Mouse (Mus musculus) heart, postnatal 0 days (tissue): ENCODE measurements at regions not wholly inside any gene's neighbourhood (a gene's known extent, or its start where the extent isn't known, plus 50 kb on each side); places are given as distances from the start of the nearest gene placed in this dataset.

Experiments
- ATAC-seq: fragments of 200-750 bp; cut with Nextera tagmentation; 2 replicates; pipeline ENCODE4 v1.8.0; 2017; ENCODE audit warnings: low read depth, moderate number of reproducible peaks, moderate library complexity; ENCODE audit not compliant: insufficient read depth
- DNase-seq: peaks from one replicate; pipeline ENCODE4 v3.0.0-alpha.2; 2016; ENCODE audit warnings: low spot score
- H3K27ac ChIP-seq: fragments of 300-500 bp; sonication (generic); 2 replicates; pipeline ENCODE4 v1.5.1; 2014; ENCODE audit warnings: low read depth, mild to moderate bottlenecking
- H3K27me3 ChIP-seq: fragments of 300-500 bp; sonication (generic); 2 replicates; pipeline ENCODE4 v1.6.1; 2014; ENCODE audit warnings: low read length, mixed read lengths; ENCODE audit not compliant: control insufficient read depth, insufficient read depth
- H3K36me3 ChIP-seq: fragments of 300-500 bp; sonication (generic); replicated peaks from 2 replicates; pipeline ENCODE4 v1.6.1; 2014; ENCODE audit warnings: low read length, mixed read lengths; ENCODE audit not compliant: control insufficient read depth, insufficient read depth
- H3K4me1 ChIP-seq: fragments of 300-500 bp; sonication (generic); 2 replicates; pipeline ENCODE4 v1.6.1; 2014; ENCODE audit warnings: antibody characterized with exemption; ENCODE audit not compliant: control insufficient read depth, insufficient read depth
- H3K4me2 ChIP-seq: fragments of 300-500 bp; sonication (generic); 2 replicates; pipeline ENCODE4 v1.6.1; 2014; ENCODE audit warnings: low read depth, mild to moderate bottlenecking, low read length, moderate library complexity
- H3K4me3 ChIP-seq: fragments of 300-500 bp; sonication (generic); 2 replicates; pipeline ENCODE4 v1.5.1; 2014; ENCODE audit warnings: low read depth, low read length
- H3K9ac ChIP-seq: fragments of 300-500 bp; sonication (generic); replicated peaks from 2 replicates; pipeline ENCODE4 v1.6.1; 2014; ENCODE audit warnings: low read depth, low read length, mixed read lengths
- H3K9me3 ChIP-seq: fragments of 300-500 bp; sonication (generic); replicated peaks from 2 replicates; pipeline ENCODE4 v1.6.1; 2016; ENCODE audit warnings: low read length; ENCODE audit not compliant: control insufficient read depth
- CTCF ChIP-seq: IDR thresholded peaks from 2 replicates; pipeline ENCODE4 v1.5.1; 2016; ENCODE audit warnings: antibody characterized with exemption, control low read depth, low read depth
- EP300 ChIP-seq: IDR thresholded peaks from 2 replicates; pipeline ENCODE4 v1.6.1; 2016; ENCODE audit warnings: antibody characterized with exemption, low read depth
- WGBS: fragments of 180-500 bp; shearing (Covaris S2); extraction: QIAGEN DNeasy Blood & Tissue Kit; methylation state at CpG from one replicate; pipeline ENCODE4 v1.1.7; 2014; 5-methylcytosine and 5-hydroxymethylcytosine counted together

- WGBS, result 76% methylated on average over 12 of the region's 12 CpGs
- Histone ChIP-seq H3K4me3 (no peak overlapping the region), H3K9me3 (no peaks in the 10 kb centered on the region), H3K36me3 (no peaks in the 10 kb centered on the region), H3K4me2 (no peak overlapping the region), H3K4me1 (peaks cover 7% of the 10 kb centered on the region; the same call in 1 of the 2 replicates), H3K27me3 (no peaks in the 10 kb centered on the region), H3K27ac (no peak overlapping the region), H3K9ac (no peak overlapping the region)
- TF ChIP-seq EP300 (no peak), CTCF (no peak)
- no peak for DNase-seq
- no peak for ATAC-seq
Measured at GRCm38 (mm10) chr11:63704995-63705580, 217.0 kb downstream of the Hs3st3b1 start.

- no peak overlapping the region for H3K4me3 ChIP-seq
- H3K4me2 ChIP-seq, result no peak overlapping the region
- no peaks in the 10 kb centered on the region for H3K9me3 ChIP-seq
- WGBS, result 76% methylated on average over 8 of the region's 8 CpGs
- H3K4me1 ChIP-seq, result peaks cover 7% of the 10 kb centered on the region; the same call in 1 of the 2 replicates
- no peak for ATAC-seq
- H3K9ac ChIP-seq, result no peak overlapping the region
- no peak for TF ChIP-seq EP300
- no peak for TF ChIP-seq CTCF
- no peak for DNase-seq
- no peak overlapping the region for H3K27ac ChIP-seq
- no peaks in the 10 kb centered on the region for H3K27me3 ChIP-seq
- H3K36me3 ChIP-seq, result no peaks in the 10 kb centered on the region
Measured at GRCm38 (mm10) chr11:63706057-63706456, 216.0 kb downstream of the Hs3st3b1 start.

DNA sequence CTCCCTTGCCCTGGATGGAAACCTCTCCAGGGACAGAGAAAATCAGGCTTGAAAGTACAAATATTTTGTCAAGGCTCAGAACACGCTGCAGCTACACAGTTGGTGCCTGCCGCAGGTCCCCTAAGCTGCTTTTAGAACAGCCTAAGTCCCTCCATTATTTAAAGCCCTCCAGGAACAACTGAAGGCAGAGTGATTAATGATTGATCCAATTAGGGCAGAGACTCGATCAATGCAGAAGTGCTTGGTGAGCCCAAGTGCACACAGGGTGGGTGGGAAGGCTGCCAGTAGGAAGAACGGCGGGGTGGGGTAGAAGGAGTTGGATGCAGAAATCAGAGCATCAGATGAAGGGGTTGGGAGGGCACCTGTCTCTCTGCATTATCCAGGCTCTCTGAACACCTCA, 215.0 kb downstream of the Hs3st3b1 start:
- no peaks in the 10 kb centered on the region for H3K36me3 ChIP-seq
- peaks cover 7% of the 10 kb centered on the region; the same call in 1 of the 2 replicates for H3K4me1 ChIP-seq
- no peaks in the 10 kb centered on the region for H3K9me3 ChIP-seq
- H3K27ac ChIP-seq, result no peak overlapping the region
- no peak overlapping the region for H3K9ac ChIP-seq
- no peak overlapping the region for H3K4me2 ChIP-seq
- no peak for ATAC-seq
- H3K4me3 ChIP-seq, result no peak overlapping the region
- DNase-seq, result no peak
- no peak for TF ChIP-seq EP300
- TF ChIP-seq CTCF, result no peak
- WGBS, result 72% methylated on average over 5 of the region's 5 CpGs
- H3K27me3 ChIP-seq, result no peaks in the 10 kb centered on the region

- Histone ChIP-seq H3K9me3 (no peaks in the 10 kb centered on the region), H3K9ac (no peak overlapping the region), H3K4me3 (no peak overlapping the region), H3K4me2 (no peak overlapping the region), H3K27ac (no peak overlapping the region), H3K27me3 (no peaks in the 10 kb centered on the region), H3K4me1 (peaks cover 7% of the 10 kb centered on the region; the same call in 1 of the 2 replicates), H3K36me3 (no peaks in the 10 kb centered on the region)
- no peak for ATAC-seq
- no peak for TF ChIP-seq EP300
- TF ChIP-seq CTCF, result no peak
- DNase-seq, result no peak
- WGBS, result 30% methylated on average over 4 of the region's 4 CpGs
Measured at GRCm38 (mm10) chr11:63708412-63708811, 213.7 kb downstream of the Hs3st3b1 start.

- 71% methylated on average over 15 of the region's 15 CpGs for WGBS
- H3K36me3 ChIP-seq, result no peaks in the 10 kb centered on the region
- H3K27me3 ChIP-seq, result no peaks in the 10 kb centered on the region
- peaks cover 3% of the 10 kb centered on the region; the same call in 1 of the 2 replicates for H3K4me1 ChIP-seq
- H3K4me2 ChIP-seq, result no peak overlapping the region
- TF ChIP-seq CTCF (no peak), EP300 (no peak)
- no peak overlapping the region for H3K9ac ChIP-seq
- DNase-seq, result no peak
- no peaks in the 10 kb centered on the region for H3K9me3 ChIP-seq
- H3K4me3 ChIP-seq, result no peak overlapping the region
- no peak overlapping the region for H3K27ac ChIP-seq
- ATAC-seq, result no peak
Measured at GRCm38 (mm10) chr11:63712053-63712864, 209.8 kb downstream of the Hs3st3b1 start.
